Mouse (Mus musculus): ENCODE data around the gene Tmsb15b2.
"Not testable (repeated sequence)": the region's sequence is repeated elsewhere in the genome, so short reads cannot be mapped to it uniquely, and the experiment has no call there.

The Tmsb15b2 gene

GRCm38 (mm10) chrX:136975397-136975796 lies at the start of gene Tmsb15b2:
Gene Tmsb15b2, minus strand, starts transcription at chrX:136975497.
- not testable (repeated sequence) for DNase-seq

- DNase-seq: peak; percentile 63
Measured at GRCm38 (mm10) chrX:137019310-137019709, 44.0 kb upstream of the Tmsb15b2 start.

GRCm38 (mm10) chrX:137017668-137018067 lies 42.4 kb upstream of the Tmsb15b2 start:
- DNase-seq: no peak

- peak; percentile 46 for DNase-seq
Measured at GRCm38 (mm10) chrX:137015099-137015709, 39.9 kb upstream of the Tmsb15b2 start.

GRCm38 (mm10) chrX:136996256-136996655 lies 21.0 kb upstream of the Tmsb15b2 start:
- no peak for DNase-seq

GRCm38 (mm10) chrX:136993641-136994040 lies 18.3 kb upstream of the Tmsb15b2 start:
- no peak for DNase-seq

GRCm38 (mm10) chrX:136992978-136993547 lies 17.8 kb upstream of the Tmsb15b2 start, which contains the start of gene Zcchc18:
Gene Zcchc18, plus strand, starts transcription at chrX:136993155.
- DNase-seq: peak; percentile 68

- DNase-seq: no peak
Measured at GRCm38 (mm10) chrX:136992191-136992965, 17.1 kb upstream of the Tmsb15b2 start.

DNA sequence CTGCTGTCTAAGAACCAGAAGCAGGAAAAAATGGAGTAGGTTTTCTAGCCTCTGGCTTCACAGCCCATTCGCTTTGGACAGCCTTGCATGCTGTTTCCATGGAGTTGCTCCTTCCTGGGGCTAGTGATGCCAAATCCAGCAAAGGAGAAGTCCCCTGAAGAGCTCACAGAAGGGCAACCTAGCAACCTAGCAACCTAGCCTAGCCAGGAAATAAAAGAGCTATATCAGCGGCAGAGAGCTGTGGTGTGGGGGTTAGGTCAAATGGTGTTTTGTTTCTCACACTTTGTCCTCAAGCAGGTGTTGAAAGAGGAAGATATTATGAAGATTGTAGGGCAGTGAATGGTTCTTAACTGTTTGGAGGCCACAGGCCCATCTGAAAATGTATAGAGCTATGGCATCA lies 16.0 kb upstream of the Tmsb15b2 start:
- no peak for DNase-seq

GRCm38 (mm10) chrX:136986039-136986438 lies 10.7 kb upstream of the Tmsb15b2 start:
- no peak for DNase-seq

GRCm38 (mm10) chrX:136978616-136979015 lies 3.3 kb upstream of the Tmsb15b2 start:
- no peak for DNase-seq

DNA sequence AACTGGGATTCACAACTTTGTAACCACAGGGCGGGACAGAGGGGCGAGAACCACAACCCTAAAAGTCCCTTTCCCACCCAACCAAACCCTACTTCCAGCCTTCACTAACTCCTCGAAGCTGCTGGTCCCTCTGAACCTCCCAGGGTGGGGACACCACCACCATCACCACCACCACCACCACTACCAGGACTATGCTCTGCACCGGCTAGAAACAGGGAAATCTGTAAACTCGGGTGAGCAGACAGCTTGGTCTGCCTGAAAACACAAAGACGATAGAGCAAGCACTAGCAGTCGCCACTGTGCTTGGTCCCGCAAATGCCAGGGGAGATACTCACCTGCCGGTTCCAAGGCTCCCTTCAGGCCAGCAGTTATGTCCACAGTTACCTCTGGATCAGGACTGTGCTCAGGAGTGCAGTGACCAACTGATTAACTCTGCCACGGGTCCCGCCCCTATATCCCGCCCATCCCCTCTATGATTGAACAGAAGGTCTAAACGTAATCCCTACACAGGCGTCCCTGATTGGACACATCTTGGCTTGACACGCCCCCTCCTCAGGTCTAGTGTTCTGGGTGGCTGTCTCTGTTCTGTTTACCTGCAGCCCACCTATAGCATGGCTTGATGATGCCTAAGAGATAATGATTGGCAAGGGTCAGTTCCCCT lies 1.3 kb upstream of the Tmsb15b2 start, which contains the start of the genes Tmsb15l and Tmsb15b1:
TSS of gene Tmsb15l (minus strand) at position 446 of the 661 bp plus-strand sequence.
TSS of gene Tmsb15b1 (minus strand) at position 451 of the 661 bp plus-strand sequence.
- peak; percentile 80 for DNase-seq

- DNase-seq: peak; percentile 14
Measured at GRCm38 (mm10) chrX:136959688-136960087, 15.6 kb downstream of the Tmsb15b2 start.

DNA sequence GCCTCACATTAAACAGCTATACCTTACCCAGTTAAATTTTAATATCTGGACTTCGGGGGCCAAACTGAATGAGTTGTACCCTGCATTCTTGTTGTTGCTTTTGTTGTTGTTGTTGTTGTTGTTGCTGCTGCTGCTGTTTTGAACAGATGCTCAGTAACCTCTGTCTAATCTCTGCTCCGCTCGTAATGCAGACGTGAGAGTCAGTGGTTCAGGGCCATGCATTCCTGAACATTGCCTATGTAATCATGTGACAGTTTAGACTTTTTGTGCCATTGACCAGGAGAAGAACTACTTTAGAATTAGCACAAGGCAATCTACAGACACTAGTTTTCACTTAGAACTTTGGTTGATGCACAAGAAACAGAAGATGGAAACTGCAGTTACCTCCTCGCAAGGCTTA lies 17.0 kb downstream of the Tmsb15b2 start:
- not testable (repeated sequence) for DNase-seq

DNA sequence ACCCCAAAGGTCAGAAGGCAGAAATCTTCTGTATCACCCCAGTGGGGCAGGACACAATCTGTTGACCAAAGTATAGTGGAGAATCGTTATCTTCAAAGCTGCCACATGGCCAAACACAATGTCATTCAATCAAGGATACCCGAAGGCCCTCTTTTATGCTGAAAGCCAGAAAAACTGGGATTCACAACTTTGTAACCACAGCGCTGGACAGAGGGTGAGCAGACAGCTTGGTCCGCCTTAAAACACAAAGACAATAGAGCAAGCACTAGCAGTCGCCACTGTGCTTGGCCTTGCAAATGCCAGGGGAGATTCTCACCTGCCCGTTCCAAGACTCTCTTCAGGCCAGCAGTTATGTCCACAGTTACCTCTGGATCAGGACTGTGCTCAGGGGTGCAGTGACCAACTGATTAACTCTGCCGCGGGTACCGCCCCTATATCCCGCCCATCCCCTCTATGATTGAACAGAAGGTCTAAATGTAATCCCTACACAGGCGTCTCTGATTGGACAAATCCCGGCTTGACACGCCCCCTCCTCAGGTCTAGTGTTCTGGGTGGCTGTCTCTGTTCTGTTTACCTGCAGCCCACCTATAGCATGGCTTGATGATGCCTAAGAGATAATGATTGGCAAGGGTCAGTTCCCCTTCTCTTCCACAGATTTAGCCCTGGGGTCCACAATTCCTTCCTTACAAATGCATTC lies 17.6 kb downstream of the Tmsb15b2 start:
- DNase-seq: peak; percentile 4

- no peak for DNase-seq
Measured at GRCm38 (mm10) chrX:136937985-136938384, 37.3 kb downstream of the Tmsb15b2 start.

- no peak for DNase-seq
Measured at GRCm38 (mm10) chrX:136927031-136927430, 48.3 kb downstream of the Tmsb15b2 start, which contains the start of gene H2bfm. Gene H2bfm, plus strand, starts transcription at chrX:136927325.

DNA sequence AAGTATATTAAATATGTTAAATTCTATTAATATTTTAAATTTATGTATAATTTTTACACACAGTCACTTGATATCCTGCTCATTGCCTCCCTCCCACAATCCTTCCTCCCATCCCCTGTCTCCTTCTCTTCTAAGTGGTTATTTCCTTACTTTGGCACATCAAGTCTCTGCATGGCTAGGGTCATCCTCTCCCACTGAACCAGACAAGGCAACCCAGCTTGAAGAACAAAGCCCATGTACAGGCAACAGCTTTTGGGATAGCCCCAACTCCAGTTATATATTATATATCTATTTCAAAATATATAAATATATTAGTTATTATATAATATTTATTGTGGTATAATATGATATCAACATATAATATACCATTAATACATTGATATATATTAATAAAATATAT lies 49.4 kb downstream of the Tmsb15b2 start:
- no peak for DNase-seq
